In the genomic region with DNA sequence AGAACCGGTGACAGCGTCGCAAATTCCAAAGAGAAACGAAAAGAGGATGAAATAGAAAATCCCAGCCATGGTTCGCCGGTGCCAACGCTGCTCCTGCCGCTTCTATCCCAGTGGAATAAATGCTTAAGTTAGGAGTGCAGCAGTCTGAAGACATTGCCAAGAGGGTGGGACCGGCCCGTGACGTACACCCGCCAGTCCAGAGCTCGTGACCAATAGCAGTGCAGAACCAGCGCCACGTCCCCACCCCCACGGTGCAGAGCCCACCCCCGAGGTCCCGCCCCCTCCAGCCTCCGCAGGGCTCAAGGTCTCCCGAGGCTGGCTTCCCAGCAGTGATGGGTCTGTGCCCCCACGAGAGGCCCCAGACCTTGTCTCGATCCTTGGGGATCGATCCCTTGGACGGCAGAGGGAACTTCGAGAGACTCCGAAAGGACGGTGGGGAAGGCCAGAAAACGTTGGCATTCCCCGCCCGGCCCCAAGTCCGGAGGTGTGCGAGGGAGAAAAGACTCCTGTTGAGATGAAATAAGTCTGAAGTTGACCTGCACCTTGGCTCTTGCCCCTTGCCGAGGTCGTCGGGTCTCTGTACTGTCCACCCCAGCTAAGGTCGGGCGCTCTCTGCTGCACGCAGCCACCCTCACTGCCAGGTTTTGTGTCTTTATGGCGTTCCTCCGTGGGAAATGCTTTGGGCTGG, we compare ENCODE assay signal across 8 mouse cellular contexts. TPM values are rescaled to one million over a fixed set of nuclear protein-coding genes. Genes with fewer than 3 reads are reported as not detected.
A peak's percentile ranks its signal among the peaks of the same experiment; 100 is the strongest.
DNase-seq lines count a peak whose midpoint lies in the region; ATAC-seq lines count a peak whose summit lies in the region.

A gene (minus strand): TSS at position 126 of the 688 bp plus-strand sequence.

- H3K27me3 ChIP-seq in hindbrain, embryonic 14.5 days (ENCODE audit: control insufficient read depth, insufficient read depth, low read length): no peaks in the 10 kb centered on the region

- peak within 1 kb of the TSS; percentile 63 for H3K4me2 ChIP-seq in hindbrain, embryonic 14.5 days (replicated peaks)

- DNase-seq in adrenal gland, adult (ENCODE audit: inconsistent age in 2 of 2, low spot score in 1 of 2): peak; percentile 92 to 96
- DNase-seq in cerebellum, postnatal 36 days: peak; percentile 42 to 60
- DNase-seq in gastrocnemius, adult 18-20 months (ENCODE audit: low spot score): peak; percentile 84
- peak; percentile 83 for DNase-seq in hindbrain, embryonic 14.5 days (ENCODE audit: low spot score)
- peak; percentile 88 for DNase-seq in left cerebral cortex, adult 11 months (ENCODE audit: low spot score)
- DNase-seq in lung, postnatal 14 days: peak; percentile 93
- peak; percentile 85 to 91 for DNase-seq in right cerebral cortex, adult 2 months (ENCODE audit: low spot score in 2 of 2)

- peak within 1 kb of the TSS; percentile 65 for H3K9ac ChIP-seq in hindbrain, embryonic 14.5 days

- WGBS in hindbrain, embryonic 14.5 days: under 1% methylated on average over 40 of the region's 40 CpGs

- peaks cover 18% of the 10 kb centered on the region; the same call in 1 of the 2 replicates for H3K4me1 ChIP-seq in hindbrain, embryonic 14.5 days (replicated peaks; ENCODE audit: control insufficient read depth, insufficient read depth, low read length)

- H3K27ac ChIP-seq in hindbrain, embryonic 14.5 days: peak within 1 kb of the TSS; percentile 82

- peak within 1 kb of the TSS; percentile 66 for H3K4me3 ChIP-seq in hindbrain, embryonic 14.5 days (replicated peaks; ENCODE audit: low read length)

- no peaks in the 10 kb centered on the region for H3K9me3 ChIP-seq in hindbrain, embryonic 14.5 days (ENCODE audit: control insufficient read depth, low read length)

- ATAC-seq in hindbrain, embryonic 14.5 days (ENCODE audit: low FRiP score): peak; percentile 93
- ATAC-seq in erythroid progenitor cell, adult 5-6 weeks (replicated peaks; ENCODE audit: low FRiP score, poor library complexity, severe bottlenecking): no peak

- no peaks in the 10 kb centered on the region for H3K36me3 ChIP-seq in hindbrain, embryonic 14.5 days (replicated peaks; ENCODE audit: control insufficient read depth, insufficient read depth)

RNA-seq across cellular contexts. Expression of the gene that starts here (rescaled TPM):
- 1 to 10 TPM; 1.2 to 2.1 TPM for total RNA-seq in gastrocnemius, adult 18-20 months (2021)
- 49.3 and 50.0 TPM in 2 replicates for polyA plus RNA-seq in hindbrain, embryonic 14.5 days (2014; fragmentation: Nextera tagmentation; extraction: Ambion mirVana)
- under 0.01 TPM in 1 of 2 replicates, not detected in the other for total RNA-seq in erythroid progenitor cell, adult 5-6 weeks (2015; ENCODE audit: low replicate concordance)
- not detected in 2 replicates for total RNA-seq in erythroid progenitor cell, adult 5-6 weeks (2017; ENCODE audit: low replicate concordance)
